Mouse (Mus musculus) kidney, embryonic 14.5 days (tissue): ENCODE results near the gene Galnt18. TPM values are rescaled to one million over a fixed set of nuclear protein-coding genes. Genes with fewer than 3 reads are reported as not detected.

Experiments
- ATAC-seq: fragments of 200-750 bp; cut with Nextera tagmentation; 2 replicates; pipeline ENCODE4 v1.8.0; 2017; ENCODE audit warnings: moderate number of reproducible peaks, mild to moderate bottlenecking, moderate TSS enrichment, moderate library complexity; ENCODE audit not compliant: low FRiP score, low TSS enrichment
- H3K27ac ChIP-seq: fragments of 300-500 bp; sonication (generic); 2 replicates; pipeline ENCODE4 v1.5.1; 2014; ENCODE audit warnings: low read depth, mild to moderate bottlenecking, low read length, moderate library complexity, mixed read lengths
- H3K27me3 ChIP-seq: fragments of 300-500 bp; sonication (generic); 2 replicates; pipeline ENCODE4 v1.6.1; 2014; ENCODE audit warnings: mild to moderate bottlenecking, low read length; ENCODE audit not compliant: control insufficient read depth, insufficient read depth
- H3K36me3 ChIP-seq: fragments of 300-500 bp; sonication (generic); 2 replicates; pipeline ENCODE4 v1.6.1; 2014; ENCODE audit warnings: low read length, mixed read lengths; ENCODE audit not compliant: control insufficient read depth, insufficient read depth
- H3K4me1 ChIP-seq: fragments of 300-500 bp; sonication (generic); 2 replicates; pipeline ENCODE4 v1.6.1; 2014; ENCODE audit warnings: low read length, mixed read lengths; ENCODE audit not compliant: control insufficient read depth, insufficient read depth
- H3K4me2 ChIP-seq: fragments of 300-500 bp; sonication (generic); replicated peaks from 2 replicates; pipeline ENCODE4 v1.6.1; 2014; ENCODE audit warnings: low read depth, mild to moderate bottlenecking, low read length
- H3K4me3 ChIP-seq: fragments of 300-500 bp; sonication (generic); 2 replicates; pipeline ENCODE4 v1.5.1; 2014; ENCODE audit warnings: mild to moderate bottlenecking, low read length
- H3K9ac ChIP-seq: fragments of 300-500 bp; sonication (generic); 2 replicates; pipeline ENCODE4 v1.6.1; 2014; ENCODE audit warnings: low read depth, mild to moderate bottlenecking, low read length, moderate library complexity
- H3K9me3 ChIP-seq: fragments of 300-500 bp; sonication (generic); 2 replicates; pipeline ENCODE4 v1.6.1; 2016; ENCODE audit warnings: low read length; ENCODE audit not compliant: control insufficient read depth
- WGBS: fragments of 180-500 bp; shearing (Covaris S2); extraction: QIAGEN DNeasy Blood & Tissue Kit; methylation state at CpG from one replicate; pipeline ENCODE4 v1.1.7; 2014; 5-methylcytosine and 5-hydroxymethylcytosine counted together
- polyA plus RNA-seq: library from polyadenylated mRNA; unstranded; fragments of >200 nt; fragmentation: Nextera tagmentation; extraction: Ambion mirVana; gene quantifications from 2 replicates; pipeline ENCODE4 v1.2.1, GENCODE M21; 2014

Galnt18 gene
- polyA plus RNA-seq, 1 experiment from 2014 or later = 17.8 TPM

DNA sequence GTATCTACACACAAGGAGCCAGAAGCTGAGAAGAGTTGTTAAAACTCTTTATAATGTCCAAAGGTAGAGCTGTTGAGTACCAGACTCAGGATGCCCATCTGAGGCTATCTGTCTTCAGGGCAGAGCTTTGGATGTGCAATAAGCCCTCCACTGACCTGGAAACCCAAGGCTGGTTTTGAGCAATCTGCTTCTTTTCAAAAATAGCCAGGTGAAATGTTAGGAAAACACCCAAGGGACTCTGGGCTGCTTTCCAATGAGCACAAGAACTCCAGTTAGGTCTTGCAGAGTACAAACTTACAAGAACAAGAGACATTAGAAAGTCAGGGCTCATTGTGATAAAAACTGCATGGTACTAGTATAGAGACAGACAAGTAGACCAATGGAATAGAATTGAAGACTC lies 135.4 kb downstream of the Galnt18 start:
- H3K4me1 ChIP-seq = no peaks in the 10 kb centered on the region
- H3K36me3 ChIP-seq = no peaks in the 10 kb centered on the region
- ATAC-seq = no peak
- no peaks in the 10 kb centered on the region for H3K27me3 ChIP-seq
- no peak overlapping the region for H3K9ac ChIP-seq
- no peak overlapping the region for H3K4me3 ChIP-seq
- no peak overlapping the region for H3K4me2 ChIP-seq
- no peaks in the 10 kb centered on the region for H3K9me3 ChIP-seq
- H3K27ac ChIP-seq = no peak overlapping the region

DNA sequence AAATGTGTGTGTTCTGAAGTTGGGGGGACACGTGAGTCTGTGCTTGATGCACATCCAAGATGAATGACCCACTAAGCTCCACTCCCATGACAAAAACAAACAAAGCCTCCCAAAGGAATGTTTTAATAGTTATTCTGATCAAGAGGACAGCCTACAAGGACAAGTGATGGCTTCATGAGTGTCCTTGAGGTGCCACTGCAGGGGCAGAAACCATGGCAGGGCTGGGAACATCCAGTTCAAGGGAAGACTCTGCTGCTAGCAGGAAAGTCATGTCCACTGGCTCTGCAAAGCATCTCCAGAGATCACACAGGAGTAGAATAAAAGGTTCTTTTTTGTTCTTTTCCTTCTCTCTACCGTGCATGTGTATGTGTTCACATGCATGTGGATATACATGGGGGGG lies 140.9 kb downstream of the Galnt18 start:
- WGBS = 53% methylated on average over 2 of the region's 2 CpGs
- H3K27me3 ChIP-seq = no peaks in the 10 kb centered on the region
- no peak for ATAC-seq
- no peak overlapping the region for H3K4me2 ChIP-seq
- H3K9me3 ChIP-seq = no peaks in the 10 kb centered on the region
- H3K4me3 ChIP-seq = no peak overlapping the region
- H3K9ac ChIP-seq = no peak overlapping the region
- H3K4me1 ChIP-seq = no peaks in the 10 kb centered on the region
- no peak overlapping the region for H3K27ac ChIP-seq
- H3K36me3 ChIP-seq = no peaks in the 10 kb centered on the region

DNA sequence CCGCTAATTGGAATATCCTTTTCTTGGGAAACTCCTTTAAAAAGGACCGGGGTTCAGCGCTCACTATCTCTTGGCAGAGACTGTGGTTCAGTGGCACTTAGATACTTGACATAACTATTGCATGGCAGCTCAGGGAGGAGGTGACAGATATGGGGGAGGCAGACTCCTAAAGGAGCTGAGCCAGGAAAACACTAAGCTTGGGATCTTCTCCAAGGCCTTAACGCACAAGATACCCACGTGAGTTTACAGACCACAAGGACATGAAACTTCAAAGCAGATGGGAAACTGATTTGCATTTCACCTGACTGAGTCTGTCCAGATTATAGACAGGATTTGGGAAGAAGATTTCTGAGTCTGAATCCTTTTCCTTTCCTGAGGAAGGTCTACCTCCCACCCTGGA lies 141.3 kb downstream of the Galnt18 start:
- no peak for ATAC-seq

DNA sequence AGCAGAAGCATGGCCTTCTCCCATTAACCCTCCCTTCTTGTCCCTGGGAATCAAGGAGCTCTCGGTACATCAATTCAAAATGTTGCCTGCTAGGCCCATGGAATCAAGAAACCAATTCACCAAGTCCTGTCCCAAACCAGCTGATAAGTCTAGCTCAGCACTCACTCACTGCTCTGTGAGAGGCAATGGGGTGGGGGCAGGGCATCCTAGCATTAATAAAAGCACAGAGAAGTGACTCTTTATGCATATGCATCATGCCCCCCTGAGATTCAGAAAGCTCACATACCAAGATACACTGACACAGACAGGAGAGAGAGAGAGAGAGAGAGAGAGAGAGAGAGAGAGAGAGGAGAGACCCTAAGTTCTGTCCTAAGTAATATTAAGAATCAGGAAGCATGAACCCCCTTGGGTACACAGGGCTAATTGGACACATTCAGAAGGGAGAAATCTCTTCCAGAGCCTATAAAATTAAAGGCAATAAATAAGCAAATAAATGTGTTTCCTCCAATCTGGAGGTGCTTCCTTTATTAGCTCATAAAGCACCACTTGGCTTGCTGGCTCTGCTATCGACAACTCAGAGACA lies 141.8 kb downstream of the Galnt18 start:
- WGBS = 49% methylated on average over 2 of the region's 2 CpGs
- H3K27ac ChIP-seq = no peak overlapping the region

More for the DNA sequence above, 141.3 kb downstream of the Galnt18 start:
- H3K36me3 ChIP-seq = no peaks in the 10 kb centered on the region
- no peaks in the 10 kb centered on the region for H3K4me1 ChIP-seq
- 56% methylated on average over 5 of the region's 5 CpGs for WGBS
- H3K4me2 ChIP-seq = no peak overlapping the region
- no peaks in the 10 kb centered on the region for H3K9me3 ChIP-seq
- no peak overlapping the region for H3K4me3 ChIP-seq
- no peak overlapping the region for H3K27ac ChIP-seq
- no peaks in the 10 kb centered on the region for H3K27me3 ChIP-seq
- no peak overlapping the region for H3K9ac ChIP-seq

GRCm38 (mm10) chr7:111636503-111636902 lies 143.3 kb downstream of the Galnt18 start:
- Histone ChIP-seq H3K27ac (no peak overlapping the region), H3K27me3 (no peaks in the 10 kb centered on the region), H3K4me3 (no peak overlapping the region), H3K4me1 (no peaks in the 10 kb centered on the region), H3K36me3 (no peaks in the 10 kb centered on the region), H3K9me3 (no peaks in the 10 kb centered on the region), H3K4me2 (no peak overlapping the region), H3K9ac (no peak overlapping the region)
- WGBS = 94% methylated on average over 5 of the region's 5 CpGs
- ATAC-seq = no peak

More for the DNA sequence above, 141.8 kb downstream of the Galnt18 start:
- Histone ChIP-seq H3K9ac (no peak overlapping the region), H3K4me1 (no peaks in the 10 kb centered on the region), H3K4me2 (no peak overlapping the region), H3K4me3 (no peak overlapping the region), H3K27me3 (no peaks in the 10 kb centered on the region), H3K9me3 (no peaks in the 10 kb centered on the region), H3K36me3 (no peaks in the 10 kb centered on the region)
- ATAC-seq = no peak

DNA sequence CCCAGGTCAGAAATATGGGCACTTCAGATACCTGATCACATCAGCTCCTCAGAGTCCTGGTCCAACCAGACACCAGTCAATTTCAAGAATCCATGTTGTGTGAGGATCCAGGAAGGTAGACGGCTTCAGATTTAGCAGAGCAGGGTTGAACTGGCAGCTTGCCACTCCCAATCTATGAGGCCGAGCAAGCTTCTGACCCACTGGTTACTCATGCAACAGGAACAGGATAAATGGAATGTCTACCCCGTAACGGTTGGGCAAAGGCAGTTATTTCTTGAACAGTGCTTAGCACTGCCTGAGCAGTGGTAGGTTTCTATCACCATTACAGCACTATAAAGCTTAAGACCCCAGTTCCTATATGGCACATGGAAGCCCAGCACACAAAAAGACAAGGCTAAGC lies 148.5 kb downstream of the Galnt18 start:
- H3K27ac ChIP-seq = no peak overlapping the region
- no peaks in the 10 kb centered on the region for H3K27me3 ChIP-seq
- no peaks in the 10 kb centered on the region for H3K36me3 ChIP-seq
- no peak overlapping the region for H3K9ac ChIP-seq
- H3K4me2 ChIP-seq = no peak overlapping the region
- no peak overlapping the region for H3K4me3 ChIP-seq
- WGBS = 76% methylated on average over 4 of the region's 4 CpGs
- no peak for ATAC-seq
- H3K9me3 ChIP-seq = no peaks in the 10 kb centered on the region
- no peaks in the 10 kb centered on the region for H3K4me1 ChIP-seq

DNA sequence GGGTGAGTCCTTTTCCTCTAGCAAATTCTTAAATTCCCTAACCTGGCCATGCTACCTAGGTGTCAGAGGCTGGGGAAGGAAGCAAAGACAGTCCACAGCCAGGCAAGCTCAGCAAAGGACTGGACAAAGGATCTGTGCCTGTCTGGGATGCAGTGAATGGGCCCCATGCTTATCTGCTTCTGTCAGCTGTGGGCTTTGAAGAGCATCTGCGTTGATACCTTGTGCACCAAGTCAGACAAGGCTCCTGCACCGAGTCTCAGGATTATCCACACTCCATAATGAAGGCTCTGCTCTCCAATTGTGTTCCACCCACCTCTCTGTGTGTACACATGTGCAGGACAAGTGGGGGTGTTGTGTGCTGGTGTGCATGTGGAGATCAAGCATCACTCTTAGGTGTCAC lies 153.5 kb downstream of the Galnt18 start:
- no peak overlapping the region for H3K27ac ChIP-seq
- no peak overlapping the region for H3K9ac ChIP-seq
- WGBS = 87% methylated on average over 2 of the region's 2 CpGs
- H3K27me3 ChIP-seq = no peaks in the 10 kb centered on the region
- H3K36me3 ChIP-seq = no peaks in the 10 kb centered on the region
- no peaks in the 10 kb centered on the region for H3K9me3 ChIP-seq
- no peak overlapping the region for H3K4me3 ChIP-seq
- H3K4me1 ChIP-seq = no peaks in the 10 kb centered on the region
- no peak overlapping the region for H3K4me2 ChIP-seq
- ATAC-seq = no peak

DNA sequence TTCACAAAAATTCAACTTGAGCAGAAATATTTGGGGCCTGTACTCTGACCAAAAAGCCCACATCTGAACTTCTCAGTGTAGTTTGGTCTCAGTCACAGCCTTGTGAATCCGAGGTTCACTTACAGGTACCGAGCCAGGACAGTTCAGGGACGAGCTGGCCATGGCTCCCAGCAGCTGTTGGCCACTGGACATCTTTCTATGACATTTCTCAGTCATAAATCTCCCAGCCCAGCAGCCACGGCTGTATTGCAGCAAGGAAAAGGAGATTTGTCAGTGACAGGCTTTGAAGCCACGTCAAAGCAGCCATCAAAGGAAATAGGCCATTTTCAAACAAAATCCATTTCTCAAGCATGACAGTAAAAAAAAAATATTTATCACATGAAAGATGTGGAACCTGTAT lies 154.0 kb downstream of the Galnt18 start:
- WGBS = 74% methylated on average over 5 of the region's 5 CpGs
- H3K4me3 ChIP-seq = no peak overlapping the region
- no peaks in the 10 kb centered on the region for H3K4me1 ChIP-seq

DNA sequence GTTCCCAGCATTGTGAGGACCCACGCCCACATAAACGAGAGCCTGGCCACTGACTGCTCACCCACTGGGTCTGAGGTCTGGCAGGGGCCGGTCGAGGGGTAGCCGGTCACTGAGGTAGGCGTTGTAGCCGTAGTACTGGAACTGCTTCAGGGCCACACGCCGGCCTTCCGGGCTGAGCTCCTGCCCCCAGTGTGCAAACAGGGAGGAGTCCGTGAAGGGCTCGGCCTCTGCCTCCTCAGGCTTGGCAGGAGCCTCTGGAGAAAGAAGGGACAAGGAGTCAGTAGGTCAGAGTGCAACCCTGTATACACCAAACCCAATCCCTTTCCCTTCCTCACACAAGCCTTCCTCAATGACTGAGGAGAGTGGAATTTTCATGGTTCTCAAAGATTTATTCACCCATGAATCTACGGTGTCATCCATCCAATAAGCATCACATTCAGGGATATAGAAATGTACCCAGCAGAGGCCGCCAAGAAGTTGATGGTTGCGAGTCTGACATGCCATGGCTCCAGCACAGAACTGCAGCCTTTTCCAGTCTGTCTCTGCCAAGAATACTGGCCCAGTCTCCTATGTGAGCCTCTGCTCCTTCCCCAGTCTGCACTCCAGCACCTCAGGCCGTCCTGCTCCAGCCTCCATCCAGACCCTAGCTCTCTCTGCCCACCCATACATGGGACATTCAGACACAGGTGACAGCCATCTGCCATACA lies 163.4 kb downstream of the Galnt18 start:
- Histone ChIP-seq H3K27me3 (no peaks in the 10 kb centered on the region), H3K9me3 (no peaks in the 10 kb centered on the region), H3K27ac (no peak overlapping the region), H3K4me1 (no peaks in the 10 kb centered on the region), H3K4me3 (no peak overlapping the region), H3K36me3 (no peaks in the 10 kb centered on the region), H3K4me2 (no peak overlapping the region), H3K9ac (no peak overlapping the region)
- 70% methylated on average over 16 of the region's 16 CpGs for WGBS
- ATAC-seq = no peak

More for the DNA sequence above, 154.0 kb downstream of the Galnt18 start:
- H3K4me2 ChIP-seq = no peak overlapping the region
- no peaks in the 10 kb centered on the region for H3K36me3 ChIP-seq
- no peak overlapping the region for H3K27ac ChIP-seq
- H3K9me3 ChIP-seq = no peaks in the 10 kb centered on the region
- no peak overlapping the region for H3K9ac ChIP-seq
- no peaks in the 10 kb centered on the region for H3K27me3 ChIP-seq
- ATAC-seq = no peak
